Mouse (Mus musculus): ENCODE measurements around the gene Zfp839. TPM values are rescaled to one million over a fixed set of nuclear protein-coding genes. Genes with fewer than 3 reads are reported as not detected.

The Zfp839 gene
- 6.0 and 7.1 TPM in 2 replicates for total RNA-seq (2017)

- peak; percentile 48 for ATAC-seq (replicated peaks; ENCODE audit: low read depth, poor library complexity, severe bottlenecking)
These were observed at the start of gene Zfp839 for GRCm38 (mm10) chr12:110850010-110850928. Zfp839 (plus strand) TSS chr12:110850253.

GRCm38 (mm10) chr12:110801876-110802464 is 48.1 kb upstream of the Zfp839 start:
- no peak for ATAC-seq (replicated peaks; ENCODE audit: low read depth, poor library complexity, severe bottlenecking)

- no peak for ATAC-seq (replicated peaks; ENCODE audit: low read depth, poor library complexity, severe bottlenecking)
These were observed 47.3 kb upstream of the Zfp839 start for GRCm38 (mm10) chr12:110802674-110803297.

GRCm38 (mm10) chr12:110804261-110804660 is 45.8 kb upstream of the Zfp839 start:
- no peak for ATAC-seq (replicated peaks; ENCODE audit: low read depth, poor library complexity, severe bottlenecking)

GRCm38 (mm10) chr12:110806301-110806970 is 43.6 kb upstream of the Zfp839 start:
- no peak for ATAC-seq (replicated peaks; ENCODE audit: low read depth, poor library complexity, severe bottlenecking)

- no peak for ATAC-seq (replicated peaks; ENCODE audit: low read depth, poor library complexity, severe bottlenecking)
These were observed 41.6 kb upstream of the Zfp839 start for GRCm38 (mm10) chr12:110808430-110808829.

GRCm38 (mm10) chr12:110808848-110809247 is 41.2 kb upstream of the Zfp839 start:
- no peak for ATAC-seq (replicated peaks; ENCODE audit: low read depth, poor library complexity, severe bottlenecking)

GRCm38 (mm10) chr12:110813132-110813531 is 36.9 kb upstream of the Zfp839 start:
- peak; percentile 69 for ATAC-seq (replicated peaks; ENCODE audit: low read depth, poor library complexity, severe bottlenecking)

GRCm38 (mm10) chr12:110813624-110814023 is 36.4 kb upstream of the Zfp839 start:
- ATAC-seq (replicated peaks; ENCODE audit: low read depth, poor library complexity, severe bottlenecking): no peak

GRCm38 (mm10) chr12:110814924-110815323 is 35.1 kb upstream of the Zfp839 start:
- ATAC-seq (replicated peaks; ENCODE audit: low read depth, poor library complexity, severe bottlenecking): no peak

- peak; percentile 52; the same call in 1 of the 2 replicates for ATAC-seq (replicated peaks; ENCODE audit: low read depth, poor library complexity, severe bottlenecking)
These were observed 33.2 kb upstream of the Zfp839 start for GRCm38 (mm10) chr12:110816833-110817232.

- no peak for ATAC-seq (replicated peaks; ENCODE audit: low read depth, poor library complexity, severe bottlenecking)
These were observed 30.7 kb upstream of the Zfp839 start for GRCm38 (mm10) chr12:110819367-110819766.

- no peak for ATAC-seq (replicated peaks; ENCODE audit: low read depth, poor library complexity, severe bottlenecking)
These were observed 28.3 kb upstream of the Zfp839 start for GRCm38 (mm10) chr12:110821787-110822186.

GRCm38 (mm10) chr12:110822366-110822765 is 27.7 kb upstream of the Zfp839 start:
- ATAC-seq (replicated peaks; ENCODE audit: low read depth, poor library complexity, severe bottlenecking): no peak

GRCm38 (mm10) chr12:110828908-110829307 is 21.1 kb upstream of the Zfp839 start:
- no peak for ATAC-seq (replicated peaks; ENCODE audit: low read depth, poor library complexity, severe bottlenecking)

- ATAC-seq (replicated peaks; ENCODE audit: low read depth, poor library complexity, severe bottlenecking): no peak
These were observed 19.6 kb upstream of the Zfp839 start for GRCm38 (mm10) chr12:110830293-110831024.

- ATAC-seq (replicated peaks; ENCODE audit: low read depth, poor library complexity, severe bottlenecking): no peak
These were observed 14.9 kb upstream of the Zfp839 start for GRCm38 (mm10) chr12:110835182-110835581.

GRCm38 (mm10) chr12:110836729-110837128 is 13.3 kb upstream of the Zfp839 start:
- no peak for ATAC-seq (replicated peaks; ENCODE audit: low read depth, poor library complexity, severe bottlenecking)

GRCm38 (mm10) chr12:110837192-110837841 is 12.7 kb upstream of the Zfp839 start:
- peak; percentile 50 for ATAC-seq (replicated peaks; ENCODE audit: low read depth, poor library complexity, severe bottlenecking)
